Mouse (Mus musculus) midbrain, embryonic 12.5 days (tissue): ENCODE results near the gene Cyp1b1. TPM values are rescaled to one million over a fixed set of nuclear protein-coding genes. Genes with fewer than 3 reads are reported as not detected.

Experiments used
- ATAC-seq: fragments of 200-750 bp; cut with Nextera tagmentation; 2 replicates; pipeline ENCODE4 v1.8.0; 2017; ENCODE audit warnings: low read depth, moderate TSS enrichment, moderate library complexity; ENCODE audit not compliant: low FRiP score
- H3K27ac ChIP-seq: fragments of 300-500 bp; sonication (generic); replicated peaks from 2 replicates; pipeline ENCODE4 v1.5.1; 2016; ENCODE audit warnings: mild to moderate bottlenecking
- H3K27me3 ChIP-seq: fragments of 300-500 bp; sonication (generic); 2 replicates; pipeline ENCODE4 v1.6.1; 2016; ENCODE audit warnings: mild to moderate bottlenecking
- H3K36me3 ChIP-seq: fragments of 300-500 bp; sonication (generic); 2 replicates; pipeline ENCODE4 v1.6.1; 2016
- H3K4me1 ChIP-seq: fragments of 300-500 bp; sonication (generic); 2 replicates; pipeline ENCODE4 v1.6.1; 2016
- H3K4me2 ChIP-seq: fragments of 300-500 bp; sonication (generic); replicated peaks from 2 replicates; pipeline ENCODE4 v1.6.1; 2016; ENCODE audit warnings: mild to moderate bottlenecking, moderate library complexity
- H3K4me3 ChIP-seq: fragments of 300-500 bp; sonication (generic); 2 replicates; pipeline ENCODE4 v1.5.1; 2016; ENCODE audit warnings: mild to moderate bottlenecking
- H3K9ac ChIP-seq: fragments of 300-500 bp; sonication (generic); replicated peaks from 2 replicates; pipeline ENCODE4 v1.6.1; 2016; ENCODE audit warnings: mild to moderate bottlenecking, moderate library complexity
- H3K9me3 ChIP-seq: fragments of 300-500 bp; sonication (generic); 2 replicates; pipeline ENCODE4 v1.6.1; 2016; ENCODE audit warnings: mild to moderate bottlenecking
- WGBS: fragments of 180-500 bp; shearing (Covaris S2); methylation state at CpG from one replicate; pipeline ENCODE4 v1.1.7; 2016; 5-methylcytosine and 5-hydroxymethylcytosine counted together
- polyA plus RNA-seq: library from polyadenylated mRNA; unstranded; fragments of >200 nt; fragmentation: Nextera tagmentation; extraction: Ambion mirVana; gene quantifications from 2 replicates; pipeline ENCODE4 v1.2.1, GENCODE M21; 2016

The Cyp1b1 gene
- polyA plus RNA-seq, 1 experiment from 2014 or later, result 5.3 TPM

GRCm38 (mm10) chr17:79664106-79664417 lies 50.8 kb downstream of the Cyp1b1 start:
- no peak overlapping the region for H3K4me2 ChIP-seq
- H3K9ac ChIP-seq, result no peak overlapping the region
- no peak overlapping the region for H3K27ac ChIP-seq
- no peak overlapping the region for H3K4me3 ChIP-seq
- H3K9me3 ChIP-seq, result no peaks in the 10 kb centered on the region
- 93% methylated on average over 2 of the region's 2 CpGs for WGBS
- H3K36me3 ChIP-seq, result no peaks in the 10 kb centered on the region
- no peaks in the 10 kb centered on the region for H3K27me3 ChIP-seq
- no peak for ATAC-seq
- no peaks in the 10 kb centered on the region for H3K4me1 ChIP-seq

GRCm38 (mm10) chr17:79663393-79664105 lies 51.3 kb downstream of the Cyp1b1 start:
- 22% methylated on average over 3 of the region's 3 CpGs for WGBS
- ATAC-seq, result no peak
- H3K36me3 ChIP-seq, result no peaks in the 10 kb centered on the region
- no peak overlapping the region for H3K4me2 ChIP-seq
- H3K27ac ChIP-seq, result no peak overlapping the region
- H3K9me3 ChIP-seq, result no peaks in the 10 kb centered on the region
- H3K9ac ChIP-seq, result no peak overlapping the region
- no peaks in the 10 kb centered on the region for H3K27me3 ChIP-seq
- H3K4me1 ChIP-seq, result no peaks in the 10 kb centered on the region
- H3K4me3 ChIP-seq, result no peak overlapping the region

- Histone ChIP-seq H3K4me3 (no peak overlapping the region), H3K27ac (no peak overlapping the region), H3K9ac (no peak overlapping the region), H3K27me3 (no peaks in the 10 kb centered on the region), H3K9me3 (no peaks in the 10 kb centered on the region), H3K4me1 (no peaks in the 10 kb centered on the region), H3K36me3 (no peaks in the 10 kb centered on the region), H3K4me2 (no peak overlapping the region)
- ATAC-seq, result no peak
- WGBS, result 82% methylated on average over 9 of the region's 9 CpGs
These were observed 53.0 kb downstream of the Cyp1b1 start for GRCm38 (mm10) chr17:79661848-79662247.

GRCm38 (mm10) chr17:79661387-79661786 lies 53.5 kb downstream of the Cyp1b1 start:
- H3K27ac ChIP-seq, result no peak overlapping the region
- no peaks in the 10 kb centered on the region for H3K27me3 ChIP-seq
- WGBS, result 42% methylated on average over 7 of the region's 7 CpGs
- H3K9ac ChIP-seq, result no peak overlapping the region
- H3K4me3 ChIP-seq, result no peak overlapping the region
- H3K4me2 ChIP-seq, result no peak overlapping the region
- no peaks in the 10 kb centered on the region for H3K4me1 ChIP-seq
- H3K9me3 ChIP-seq, result no peaks in the 10 kb centered on the region
- no peak for ATAC-seq
- H3K36me3 ChIP-seq, result no peaks in the 10 kb centered on the region

GRCm38 (mm10) chr17:79658863-79659262 lies 56.0 kb downstream of the Cyp1b1 start:
- 66% methylated on average over 8 of the region's 8 CpGs for WGBS

GRCm38 (mm10) chr17:79658452-79658851 lies 56.4 kb downstream of the Cyp1b1 start:
- no peak overlapping the region for H3K9ac ChIP-seq
- no peak overlapping the region for H3K4me2 ChIP-seq
- H3K4me1 ChIP-seq, result no peaks in the 10 kb centered on the region
- no peaks in the 10 kb centered on the region for H3K9me3 ChIP-seq
- WGBS, result 65% methylated on average over 3 of the region's 3 CpGs
- no peak overlapping the region for H3K27ac ChIP-seq
- no peaks in the 10 kb centered on the region for H3K36me3 ChIP-seq
- no peaks in the 10 kb centered on the region for H3K27me3 ChIP-seq
- no peak for ATAC-seq
- H3K4me3 ChIP-seq, result no peak overlapping the region

More at GRCm38 (mm10) chr17:79658863-79659262, 56.0 kb downstream of the Cyp1b1 start:
- Histone ChIP-seq H3K4me2 (no peak overlapping the region), H3K36me3 (no peaks in the 10 kb centered on the region), H3K4me3 (no peak overlapping the region), H3K27me3 (no peaks in the 10 kb centered on the region), H3K9ac (no peak overlapping the region), H3K4me1 (no peaks in the 10 kb centered on the region), H3K9me3 (no peaks in the 10 kb centered on the region), H3K27ac (no peak overlapping the region)
- no peak for ATAC-seq

GRCm38 (mm10) chr17:79657785-79658184 lies 57.1 kb downstream of the Cyp1b1 start:
- H3K4me1 ChIP-seq, result no peaks in the 10 kb centered on the region
- no peak overlapping the region for H3K9ac ChIP-seq
- H3K27ac ChIP-seq, result no peak overlapping the region
- no peaks in the 10 kb centered on the region for H3K36me3 ChIP-seq
- 73% methylated on average over 9 of the region's 9 CpGs for WGBS
- H3K27me3 ChIP-seq, result no peaks in the 10 kb centered on the region
- no peak for ATAC-seq
- no peak overlapping the region for H3K4me2 ChIP-seq
- H3K9me3 ChIP-seq, result no peaks in the 10 kb centered on the region
- no peak overlapping the region for H3K4me3 ChIP-seq

- no peak overlapping the region for H3K27ac ChIP-seq
- H3K4me3 ChIP-seq, result no peak overlapping the region
- no peak overlapping the region for H3K9ac ChIP-seq
- WGBS, result 58% methylated on average over 3 of the region's 3 CpGs
- no peak overlapping the region for H3K4me2 ChIP-seq
- H3K27me3 ChIP-seq, result no peaks in the 10 kb centered on the region
- no peaks in the 10 kb centered on the region for H3K9me3 ChIP-seq
- no peaks in the 10 kb centered on the region for H3K4me1 ChIP-seq
- ATAC-seq, result no peak
- no peaks in the 10 kb centered on the region for H3K36me3 ChIP-seq
These were observed 60.7 kb downstream of the Cyp1b1 start for GRCm38 (mm10) chr17:79654187-79654586.

GRCm38 (mm10) chr17:79653171-79653570 lies 61.7 kb downstream of the Cyp1b1 start:
- no peak overlapping the region for H3K4me2 ChIP-seq
- no peaks in the 10 kb centered on the region for H3K4me1 ChIP-seq
- H3K27me3 ChIP-seq, result no peaks in the 10 kb centered on the region
- no peak overlapping the region for H3K27ac ChIP-seq
- no peaks in the 10 kb centered on the region for H3K36me3 ChIP-seq
- H3K4me3 ChIP-seq, result no peak overlapping the region
- no peak overlapping the region for H3K9ac ChIP-seq
- WGBS, result 82% methylated on average over 1 of the region's 1 CpGs
- H3K9me3 ChIP-seq, result no peaks in the 10 kb centered on the region
- ATAC-seq, result no peak

Other genes starting within 250 kb of the Cyp1b1 start
- gene Rmdn2, start 103.2 kb downstream of the Cyp1b1 start, polyA plus RNA-seq, result 5.8 and 6.3 TPM in 2 replicates
- 38.5 and 39.2 TPM in 2 replicates for gene Atl2, start 181.1 kb upstream of the Cyp1b1 start, polyA plus RNA-seq